Comparison of ENCODE assay signal across 8 mouse cellular contexts in genomic region chr3:105451627-105452555, GRCm38 (mm10). TPM values are rescaled to one million over a fixed set of nuclear protein-coding genes. Genes with fewer than 3 reads are reported as not detected.
DNase-seq lines count a peak whose midpoint lies in the region; ATAC-seq and TF ChIP-seq lines count a peak whose summit lies in the region.

Gene Kcnd3 (plus strand): TSS chr3:105452330.

- peak within 1 kb of the TSS; percentile 100 for H3K4me2 ChIP-seq in embryonic facial prominence, embryonic 14.5 days (ENCODE audit: low read depth, low read length)
- H3K4me2 ChIP-seq in heart, postnatal 0 days (ENCODE audit: low read depth, low read length): peak within 1 kb of the TSS; percentile 93
- peak within 1 kb of the TSS; percentile 62 for H3K4me2 ChIP-seq in liver, embryonic 16.5 days (ENCODE audit: low read depth, low read length)
- peak within 1 kb of the TSS; percentile 95 for H3K4me2 ChIP-seq in neural tube, embryonic 15.5 days

- WGBS in embryonic facial prominence, embryonic 14.5 days: under 1% methylated on average over 24 of the region's 98 CpGs
- under 1% methylated on average over 74 of the region's 98 CpGs for WGBS in heart, postnatal 0 days
- 3% methylated on average over 51 of the region's 98 CpGs for WGBS in liver, embryonic 16.5 days (ENCODE audit: insufficient replicate concordance)
- 1% methylated on average over 61 of the region's 98 CpGs for WGBS in neural tube, embryonic 15.5 days

- peaks cover 24% of the 10 kb centered on the region for H3K4me1 ChIP-seq in megakaryocyte, embryonic 14.5 days
- no peaks in the 10 kb centered on the region for H3K4me1 ChIP-seq in embryonic facial prominence, embryonic 14.5 days (ENCODE audit: control insufficient read depth, insufficient read depth, low read length)
- peaks cover 11% of the 10 kb centered on the region; the same call in 1 of the 2 replicates for H3K4me1 ChIP-seq in heart, postnatal 0 days (ENCODE audit: control insufficient read depth, insufficient read depth)
- no peaks in the 10 kb centered on the region; the same call in 1 of the 2 replicates for H3K4me1 ChIP-seq in liver, embryonic 16.5 days (ENCODE audit: control insufficient read depth, low read depth, low read length)
- H3K4me1 ChIP-seq in neural tube, embryonic 15.5 days: peaks cover 44% of the 10 kb centered on the region

- H3K9ac ChIP-seq in embryonic facial prominence, embryonic 14.5 days (ENCODE audit: low read depth, low read length): peak within 1 kb of the TSS; percentile 67
- H3K9ac ChIP-seq in heart, postnatal 0 days (replicated peaks; ENCODE audit: low read depth, low read length): peak within 1 kb of the TSS; percentile 22
- H3K9ac ChIP-seq in liver, embryonic 16.5 days (ENCODE audit: low read depth, low read length): no peak within 1 kb of the TSS
- peak within 1 kb of the TSS; percentile 67 for H3K9ac ChIP-seq in neural tube, embryonic 15.5 days (replicated peaks)

- TF ChIP-seq CTCF in heart, postnatal 0 days (IDR thresholded peaks at IDR 0.05; ENCODE audit: low read depth): no peak

- peak within 1 kb of the TSS; percentile 83 for H3K4me3 ChIP-seq in megakaryocyte, embryonic 14.5 days (replicated peaks)
- H3K4me3 ChIP-seq in embryonic facial prominence, embryonic 14.5 days (ENCODE audit: low read depth, low read length): peak within 1 kb of the TSS; percentile 62
- H3K4me3 ChIP-seq in heart, postnatal 0 days (ENCODE audit: low read depth, low read length): peak within 1 kb of the TSS; percentile 54
- peak within 1 kb of the TSS; percentile 42 for H3K4me3 ChIP-seq in liver, embryonic 16.5 days (ENCODE audit: low read depth, low read length)
- H3K4me3 ChIP-seq in neural tube, embryonic 15.5 days (replicated peaks): peak within 1 kb of the TSS; percentile 76

- H3K9me3 ChIP-seq in megakaryocyte, embryonic 14.5 days: no peaks in the 10 kb centered on the region
- H3K9me3 ChIP-seq in embryonic facial prominence, embryonic 14.5 days (ENCODE audit: control insufficient read depth, low read length): no peaks in the 10 kb centered on the region
- no peaks in the 10 kb centered on the region for H3K9me3 ChIP-seq in heart, postnatal 0 days (replicated peaks; ENCODE audit: control insufficient read depth, low read length)
- no peaks in the 10 kb centered on the region for H3K9me3 ChIP-seq in liver, embryonic 16.5 days (replicated peaks; ENCODE audit: control insufficient read depth, low read length)
- H3K9me3 ChIP-seq in neural tube, embryonic 15.5 days (replicated peaks): no peaks in the 10 kb centered on the region

- no peak within 1 kb of the TSS for H3K27ac ChIP-seq in embryonic facial prominence, embryonic 14.5 days (replicated peaks; ENCODE audit: low read depth, low read length)
- no peak within 1 kb of the TSS for H3K27ac ChIP-seq in heart, postnatal 0 days (ENCODE audit: low read depth)
- H3K27ac ChIP-seq in liver, embryonic 16.5 days (ENCODE audit: low read length): no peak within 1 kb of the TSS
- H3K27ac ChIP-seq in neural tube, embryonic 15.5 days (replicated peaks): peak within 1 kb of the TSS; percentile 74

- no peak for ATAC-seq in megakaryocyte, adult 5-6 weeks (ENCODE audit: poor library complexity, severe bottlenecking)
- peak; percentile 66 for ATAC-seq in embryonic facial prominence, embryonic 14.5 days (ENCODE audit: low read depth)
- ATAC-seq in heart, postnatal 0 days (ENCODE audit: insufficient read depth, low read depth): peak; percentile 68
- no peak for ATAC-seq in liver, embryonic 16.5 days (ENCODE audit: low read depth)
- peak; percentile 72 for ATAC-seq in neural tube, embryonic 15.5 days (ENCODE audit: low FRiP score)

- peak; percentile 22 for DNase-seq in embryonic facial prominence, embryonic 14.5 days (ENCODE audit: low spot score)
- DNase-seq in heart, postnatal 0 days (ENCODE audit: low spot score): peak; percentile 41
- peak; percentile 64 to 77 for DNase-seq in kidney, postnatal 4 days
- DNase-seq in natural killer cell, adult 2 months (ENCODE audit: low spot score in 2 of 2): no peak

- TF ChIP-seq EP300 in heart, postnatal 0 days (IDR thresholded peaks at IDR 0.05; ENCODE audit: low read depth): no peak

- no peaks in the 10 kb centered on the region for H3K36me3 ChIP-seq in megakaryocyte, embryonic 14.5 days (replicated peaks; ENCODE audit: low read length)
- no peaks in the 10 kb centered on the region for H3K36me3 ChIP-seq in embryonic facial prominence, embryonic 14.5 days (ENCODE audit: control insufficient read depth, insufficient read depth, low read length)
- H3K36me3 ChIP-seq in heart, postnatal 0 days (replicated peaks; ENCODE audit: control insufficient read depth, insufficient read depth, low read length): no peaks in the 10 kb centered on the region
- H3K36me3 ChIP-seq in liver, embryonic 16.5 days (ENCODE audit: control insufficient read depth, insufficient read depth): no peaks in the 10 kb centered on the region
- no peaks in the 10 kb centered on the region for H3K36me3 ChIP-seq in neural tube, embryonic 15.5 days

- H3K27me3 ChIP-seq in megakaryocyte, embryonic 14.5 days (replicated peaks): peaks cover 92% of the 10 kb centered on the region
- peaks cover 68% of the 10 kb centered on the region for H3K27me3 ChIP-seq in embryonic facial prominence, embryonic 14.5 days (replicated peaks; ENCODE audit: control insufficient read depth, insufficient read depth, low read length)
- peaks cover 58% of the 10 kb centered on the region for H3K27me3 ChIP-seq in heart, postnatal 0 days (ENCODE audit: control insufficient read depth, insufficient read depth, low read length)
- H3K27me3 ChIP-seq in liver, embryonic 16.5 days (ENCODE audit: control insufficient read depth, insufficient read depth, low read depth, low read length): peaks cover 63% of the 10 kb centered on the region
- H3K27me3 ChIP-seq in neural tube, embryonic 15.5 days (replicated peaks): peaks cover 14% of the 10 kb centered on the region; the same call in 1 of the 2 replicates

RNA-seq across cellular contexts. Expression of gene Kcnd3, which starts in this region (rescaled TPM):
- polyA plus RNA-seq in megakaryocyte, embryonic 14.5 days (2012; ENCODE audit: insufficient read depth, low replicate concordance): not detected in 2 replicates
- not detected in 2 replicates for total RNA-seq in megakaryocyte, adult 5-6 weeks (2015)
- total RNA-seq in megakaryocyte, adult 5-6 weeks (2017): not detected in 2 replicates
- polyA plus RNA-seq in embryonic facial prominence, embryonic 14.5 days (2014; fragmentation: Nextera tagmentation; extraction: Ambion mirVana): 0.88 and 0.93 TPM in 2 replicates
- total RNA-seq in heart, postnatal 0 days (2014; rRNA removed; ENCODE audit: low replicate concordance): 2.4 and 2.9 TPM in 2 replicates
- polyA plus RNA-seq in heart, postnatal 0 days (2015; fragmentation: Nextera tagmentation; extraction: Ambion mirVana): 0.27 and 0.29 TPM in 2 replicates
- polyA plus RNA-seq in liver, embryonic 16.5 days (2015; fragmentation: Nextera tagmentation; extraction: Ambion mirVana): 0.04 and 0.05 TPM in 2 replicates
- polyA plus RNA-seq in neural tube, embryonic 15.5 days (2015; fragmentation: Nextera tagmentation; extraction: Ambion mirVana): 8.1 and 8.2 TPM in 2 replicates

Comparison
In these comparisons a context has a peak if more than half of its experiments do, and no peak if none do; other contexts are left out.
1. Peak in DNase-seq, ATAC-seq, H3K4me3 ChIP-seq, H3K9ac ChIP-seq and H3K4me2 ChIP-seq in embryonic facial prominence, embryonic 14.5 days; RNA of the gene not detected or under 1 TPM.
2. ATAC-seq: peak in heart, postnatal 0 days (single experiment) and neural tube, embryonic 15.5 days (single experiment); none in megakaryocyte, adult 5-6 weeks (single experiment) and liver, embryonic 16.5 days (single experiment).
3. DNase-seq: peak in heart, postnatal 0 days (single experiment) and kidney, postnatal 4 days (2 of 2); none in natural killer cell, adult 2 months (0 of 2).
4. Peak in every context shown above with its lines, with median percentiles within 50 percentile points of each other: H3K4me3 ChIP-seq and H3K4me2 ChIP-seq.